Mouse (Mus musculus) cerebellum, adult (tissue): Measurements from ENCODE around the gene Sema6b.

Experiments
- ATAC-seq: cut with Nextera tagmentation; 2 replicates; pipeline ENCODE4 v1.9.2; 2017; ENCODE audit warnings: mild to moderate bottlenecking, moderate library complexity, mixed read lengths; ENCODE audit not compliant: insufficient number of reproducible peaks, low FRiP score, low TSS enrichment

Gene Sema6b

GRCm38 (mm10) chr17:56147420-56147819, 7.3 kb upstream of the Sema6b start:
- ATAC-seq: no peak

DNA sequence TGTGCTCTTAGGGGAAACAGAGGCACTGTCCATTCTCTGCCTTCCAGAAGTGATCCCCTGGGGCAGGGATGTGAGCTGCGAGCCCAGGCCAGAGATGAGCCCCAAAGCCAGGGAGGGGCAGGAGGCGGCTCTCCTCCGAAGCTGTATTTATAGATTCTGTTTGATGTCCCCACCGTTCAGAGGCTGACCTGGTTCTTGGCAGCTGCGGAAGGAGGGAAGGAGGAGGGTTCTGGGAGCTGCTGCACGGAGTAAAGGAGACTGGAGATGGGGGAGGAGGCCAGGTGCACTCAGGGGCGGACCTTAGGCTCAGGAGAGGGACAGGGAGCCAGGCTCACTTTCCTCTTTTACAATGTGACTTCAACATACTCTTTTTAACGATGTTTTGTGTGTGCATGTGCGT, 6.0 kb upstream of the Sema6b start:
- ATAC-seq: no peak

- no peak for ATAC-seq
Observed at GRCm38 (mm10) chr17:56144546-56144945, 4.4 kb upstream of the Sema6b start.

DNA sequence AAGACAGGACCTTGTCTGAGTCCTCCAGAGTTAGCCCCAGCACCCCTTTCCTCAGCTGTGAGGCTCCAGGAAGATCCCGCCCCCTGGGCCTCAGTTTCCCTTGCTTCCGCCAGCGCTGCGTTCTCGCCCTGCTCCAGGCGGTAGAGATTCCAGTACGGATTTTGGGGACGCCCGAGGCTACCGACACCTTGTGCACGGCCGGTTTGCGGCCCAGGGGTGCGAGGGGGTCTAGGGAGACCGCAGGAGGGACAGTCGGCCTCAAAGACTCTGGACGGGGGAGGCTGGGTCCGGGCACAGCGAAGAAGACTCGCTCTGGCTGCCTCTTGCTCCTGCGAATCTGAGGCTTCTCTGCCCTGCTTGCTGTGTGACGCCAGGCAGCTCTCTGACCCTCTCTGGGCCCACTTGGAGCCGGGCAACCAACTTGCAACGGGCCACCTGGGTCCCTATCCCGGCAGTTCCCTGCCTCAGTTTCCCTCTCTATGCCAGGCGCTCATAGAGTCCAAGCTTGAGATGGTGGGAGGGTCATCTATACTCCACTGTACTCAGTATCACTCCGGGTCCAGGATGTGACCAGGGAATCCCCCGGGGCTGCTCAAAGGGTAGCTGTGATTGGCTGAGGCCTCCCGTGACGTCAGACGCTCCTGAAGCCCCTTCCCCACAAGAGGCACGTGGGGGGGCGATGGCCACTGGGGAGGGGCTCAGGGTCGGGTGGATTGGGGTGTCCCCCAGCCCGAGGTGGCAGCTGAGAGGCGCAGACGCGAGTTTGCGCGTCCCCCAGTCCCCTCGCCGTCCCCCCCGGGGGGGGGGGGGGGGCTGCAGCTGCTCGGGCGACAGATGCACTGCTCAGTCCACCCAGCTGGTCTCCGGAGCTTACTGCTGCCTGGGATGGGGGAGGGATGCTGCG, 1.8 kb upstream of the Sema6b start:
- ATAC-seq: no peak; the same call in 1 of the 2 replicates

DNA sequence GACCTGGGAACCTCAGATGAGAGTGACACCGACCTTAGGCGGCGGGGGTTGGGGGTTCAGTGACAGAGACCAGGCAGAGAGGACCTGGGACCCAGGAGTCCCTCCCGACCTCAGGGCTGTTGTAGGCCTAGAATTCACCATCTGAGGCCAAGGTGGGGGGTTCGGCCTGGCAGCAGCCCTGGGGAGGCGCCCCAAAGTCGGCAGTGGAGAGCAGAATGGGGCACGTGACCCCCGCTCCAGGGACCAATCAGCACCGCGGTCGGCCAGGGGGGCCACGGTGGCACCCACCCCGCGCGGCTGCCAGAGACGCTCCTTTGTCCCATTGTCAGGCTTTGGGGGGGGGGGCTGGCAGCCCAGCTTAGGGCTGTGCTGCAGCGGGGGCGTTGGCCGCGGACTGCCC, 788 bp downstream of the Sema6b start:
- ATAC-seq: no peak

- ATAC-seq: no peak
Observed at GRCm38 (mm10) chr17:56137839-56138613, 2.1 kb downstream of the Sema6b start.

DNA sequence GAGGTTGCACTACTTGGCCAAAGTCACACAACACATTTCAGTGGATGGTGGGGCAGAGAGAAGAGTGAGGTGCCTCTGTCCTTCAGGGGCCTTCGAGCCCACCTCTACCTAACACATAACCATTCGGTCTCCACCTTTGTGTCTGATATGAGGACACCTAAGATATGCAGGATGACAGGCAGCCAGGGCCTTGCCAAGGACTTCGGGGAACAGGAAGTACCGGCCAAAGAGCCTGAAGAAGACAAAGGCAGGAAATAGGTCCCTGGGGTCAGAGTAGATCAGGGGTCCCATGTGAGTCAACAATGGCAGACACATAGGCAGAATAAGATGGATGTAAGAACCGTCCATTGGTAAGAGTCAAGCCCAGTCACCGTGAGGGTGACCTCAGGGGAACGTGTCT, 3.6 kb downstream of the Sema6b start:
- no peak for ATAC-seq

DNA sequence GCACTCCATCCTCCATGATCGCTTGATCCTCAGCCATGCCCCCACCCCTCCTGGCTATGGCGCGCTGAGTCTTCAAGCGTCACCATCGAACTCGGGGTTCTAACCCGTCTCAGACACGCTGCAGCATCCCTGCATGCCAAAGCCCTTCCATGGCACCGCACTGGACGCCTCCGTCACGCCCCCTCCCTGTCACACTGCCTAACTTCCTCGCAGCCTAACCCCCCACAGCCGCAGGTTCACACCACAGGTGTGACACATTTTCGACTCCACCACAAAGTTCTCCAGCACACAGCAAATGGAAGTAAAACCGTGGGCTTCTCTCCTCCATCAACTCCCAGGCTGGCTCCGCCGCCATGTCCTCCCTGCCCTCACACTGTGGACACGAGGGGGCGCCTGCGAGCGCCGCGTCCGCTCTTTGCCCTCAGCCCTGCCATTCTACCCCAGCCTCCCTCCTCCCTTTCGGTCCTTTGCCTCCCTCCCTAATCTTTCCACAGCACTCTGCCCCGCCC, 5.6 kb downstream of the Sema6b start:
- ATAC-seq: no peak

DNA sequence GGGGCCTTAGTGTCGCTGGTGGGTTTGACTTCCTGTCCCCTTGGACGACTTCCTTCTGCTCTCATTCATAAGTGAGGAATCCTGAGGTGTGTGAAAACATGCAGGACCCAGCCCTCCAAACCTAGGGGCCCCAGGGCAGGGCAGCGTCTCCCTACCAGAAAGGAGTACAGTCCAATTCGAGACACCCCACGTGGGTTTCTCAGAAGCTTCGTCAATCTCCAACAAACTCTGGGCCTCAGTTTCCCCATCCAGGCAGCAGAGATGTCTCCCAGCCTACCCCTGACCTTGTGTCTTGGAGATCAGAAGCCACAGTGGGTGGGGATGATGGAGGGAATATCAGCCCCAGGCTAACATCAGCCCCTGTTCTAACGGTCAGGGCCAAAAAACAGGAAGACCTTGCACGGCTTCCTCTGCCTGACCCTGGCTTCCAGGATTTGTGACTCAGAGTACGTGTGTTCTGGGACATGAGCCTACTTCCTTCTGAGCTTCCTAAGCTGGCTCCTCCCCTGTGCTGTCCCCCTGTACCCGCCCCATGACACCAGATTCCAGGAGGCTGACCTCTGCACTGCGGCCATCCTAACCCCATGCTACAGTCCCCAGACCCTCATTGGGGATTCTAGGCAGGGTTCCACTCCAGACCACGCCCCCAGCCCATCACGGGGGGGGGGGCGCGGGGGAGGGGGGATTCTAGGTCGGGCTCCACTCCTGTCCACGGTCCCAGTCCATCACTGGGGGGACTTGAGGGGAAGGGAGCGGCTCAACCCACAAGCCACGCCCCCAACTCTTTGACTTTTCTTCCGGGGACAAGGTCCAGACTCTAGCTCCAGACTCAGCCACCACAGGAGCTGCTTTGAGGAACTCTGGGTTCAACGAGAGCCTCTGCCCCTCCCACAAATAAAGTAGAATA, 6.4 kb downstream of the Sema6b start:
- no peak for ATAC-seq

GRCm38 (mm10) chr17:56132661-56133060, 7.5 kb downstream of the Sema6b start:
- no peak for ATAC-seq

DNA sequence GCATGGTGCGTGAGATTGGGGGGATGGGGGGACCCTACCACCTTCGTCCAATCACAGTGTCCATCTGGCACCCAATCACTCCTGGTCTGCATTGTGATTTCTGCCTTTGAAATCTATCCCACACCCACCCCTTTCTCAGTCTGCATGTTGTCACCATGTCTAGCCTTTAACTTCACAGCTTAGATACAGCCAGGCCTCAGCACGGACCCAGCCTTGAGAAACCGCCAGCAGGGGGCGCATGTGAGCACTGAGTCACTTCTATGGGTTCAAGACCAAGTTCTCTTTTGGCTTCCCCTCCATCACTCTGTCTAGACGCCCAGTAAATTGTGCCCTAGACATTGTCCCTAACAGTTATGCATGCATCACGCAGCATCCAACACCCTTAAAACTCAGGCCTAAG, 8.3 kb downstream of the Sema6b start:
- ATAC-seq: no peak

DNA sequence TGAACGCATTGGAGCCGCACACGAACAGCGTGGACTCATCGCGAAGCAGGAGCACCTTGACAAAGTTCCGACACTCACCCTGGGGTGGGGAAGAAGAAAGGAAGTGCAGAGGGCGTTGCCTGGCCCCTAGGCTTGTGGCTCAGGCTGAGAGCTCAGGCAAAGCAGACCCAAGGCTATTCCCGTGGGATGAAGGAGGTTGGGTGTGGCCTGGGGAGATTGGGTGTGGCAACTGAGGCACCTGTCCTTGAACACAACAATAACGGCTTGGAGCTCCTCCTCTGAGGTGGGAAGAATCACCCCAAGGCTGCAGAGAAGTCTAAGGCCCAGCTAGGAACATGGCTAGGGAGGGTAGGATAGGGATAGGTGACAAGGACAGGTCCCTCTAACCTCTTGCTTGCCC, 9.0 kb downstream of the Sema6b start:
- no peak for ATAC-seq

DNA sequence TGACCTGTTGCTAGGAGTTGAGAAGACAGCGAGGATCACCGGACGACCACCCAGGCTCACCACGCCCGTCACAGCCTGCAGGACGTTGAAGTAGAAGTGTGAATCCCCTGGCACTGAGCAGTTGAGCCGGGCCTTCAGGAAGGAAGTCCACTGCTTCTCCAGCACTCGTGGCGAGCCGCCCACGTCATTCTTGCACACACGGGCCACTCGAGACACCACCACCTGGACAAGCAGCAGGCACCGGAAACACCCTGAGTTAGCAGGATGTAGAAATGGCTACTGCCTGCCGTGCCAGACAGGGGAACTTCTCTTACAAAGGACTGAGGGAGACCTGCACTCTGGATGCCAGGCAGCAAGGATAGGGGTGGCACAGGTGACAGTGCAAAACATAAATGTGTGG, 11.9 kb downstream of the Sema6b start:
- no peak for ATAC-seq

DNA sequence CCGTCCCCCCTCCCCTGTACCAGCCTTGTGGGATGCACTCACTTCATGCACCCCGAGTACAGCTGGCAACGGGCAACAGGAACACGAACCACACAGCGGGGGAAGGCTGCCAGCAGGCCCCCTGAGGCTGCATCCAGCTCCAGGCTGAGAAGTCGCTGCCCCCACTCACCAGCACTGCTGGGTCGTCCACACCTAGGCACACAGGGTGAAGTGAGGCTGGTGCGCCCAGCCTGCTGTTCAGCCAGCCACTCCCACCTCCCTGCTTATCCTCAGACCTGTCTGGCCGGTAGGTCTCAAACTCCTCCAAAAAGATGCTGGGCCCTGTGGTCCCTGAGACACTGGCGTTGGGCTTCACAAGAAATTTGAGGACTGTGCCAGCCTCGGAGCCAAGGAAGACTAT, 14.0 kb downstream of the Sema6b start:
- ATAC-seq: no peak

- ATAC-seq: no peak
Observed at GRCm38 (mm10) chr17:56125276-56125630, 14.9 kb downstream of the Sema6b start.

GRCm38 (mm10) chr17:56124377-56125275, 15.5 kb downstream of the Sema6b start:
- no peak for ATAC-seq

DNA sequence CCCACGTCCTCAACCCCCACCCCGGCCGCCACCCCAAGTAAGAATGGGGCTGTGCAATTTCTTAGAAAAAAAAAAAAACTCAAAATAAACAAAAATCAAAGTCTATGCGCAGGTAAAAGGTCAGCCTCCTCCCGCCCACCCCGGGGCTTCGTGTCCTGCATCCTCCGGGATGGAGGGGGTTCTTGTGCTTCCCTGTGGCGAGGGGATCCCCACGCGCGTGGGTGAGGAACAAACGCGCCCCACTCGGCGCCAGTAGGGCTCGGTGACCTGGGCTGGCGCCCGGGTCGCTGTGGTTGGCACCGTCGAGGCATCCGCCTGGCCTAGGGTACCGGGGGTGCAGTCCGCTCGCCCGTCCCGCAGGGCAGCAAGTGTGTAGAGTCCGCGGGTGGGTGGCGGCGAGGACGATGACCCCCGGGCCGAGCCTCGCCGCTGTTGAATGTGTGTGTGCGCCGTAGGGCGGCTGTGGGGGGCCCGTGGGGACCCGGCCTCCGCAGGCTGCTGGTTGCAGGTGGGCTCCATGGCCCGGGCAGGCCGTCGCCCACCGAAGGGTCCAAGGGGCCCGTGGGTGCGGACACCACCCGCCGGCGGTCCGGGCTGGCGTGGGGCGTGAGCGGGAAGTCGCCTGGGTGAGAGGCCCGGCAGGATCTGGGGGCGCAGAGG, 16.3 kb downstream of the Sema6b start:
- ATAC-seq: no peak

DNA sequence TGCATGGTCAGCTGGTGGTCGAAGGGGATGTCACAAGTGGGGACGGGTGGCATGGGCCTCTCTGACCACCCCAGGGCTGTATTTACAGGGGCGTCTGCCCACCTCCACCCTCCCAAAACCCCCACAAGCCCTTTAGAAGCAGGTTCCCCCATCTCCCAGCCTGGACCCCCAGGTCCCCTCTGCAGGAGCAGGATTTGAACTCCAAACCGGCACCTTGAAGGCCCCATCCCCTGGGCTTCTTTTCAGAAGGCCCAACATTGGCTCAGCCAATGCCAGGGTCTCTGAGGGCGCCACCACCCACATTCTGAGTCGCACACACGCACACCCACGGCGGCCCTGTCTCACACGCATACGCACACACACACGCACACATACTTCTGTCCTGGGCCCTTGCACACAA, 17.0 kb downstream of the Sema6b start:
- no peak for ATAC-seq

- ATAC-seq: no peak
Observed at GRCm38 (mm10) chr17:56121826-56122225, 18.3 kb downstream of the Sema6b start, which contains the start of gene Lrg1. Gene Lrg1, minus strand, starts transcription at chr17:56122001.
